Mouse (Mus musculus) heart, adult 8-10 months (tissue): ENCODE measurements around the gene 4930578C19Rik. TPM values are rescaled to one million over a fixed set of nuclear protein-coding genes. Genes with fewer than 3 reads are reported as not detected.
"Not testable (repeated sequence)": the region's sequence is repeated elsewhere in the genome, so short reads cannot be mapped to it uniquely, and the experiment has no call there.

ENCODE experiments used
- DNase-seq: peaks from one replicate; pipeline ENCODE4 v3.0.0; 2022; ENCODE audit warnings: low spot score
- total RNA-seq, 4 experiments: library from RNA; stranded (reverse); gene quantifications; 2 replicates each; pipeline ENCODE4 v1.2.4; 2022

Gene 4930578C19Rik
- total RNA-seq, result 1 to 10 TPM; 6.3 to 8.7 (median 6.5) TPM

- peak; percentile 58 for DNase-seq
These were observed at the start of gene 4930578C19Rik for GRCm38 (mm10) chrX:18461198-18461601. 4930578C19Rik (minus strand) TSS chrX:18461397.

DNA sequence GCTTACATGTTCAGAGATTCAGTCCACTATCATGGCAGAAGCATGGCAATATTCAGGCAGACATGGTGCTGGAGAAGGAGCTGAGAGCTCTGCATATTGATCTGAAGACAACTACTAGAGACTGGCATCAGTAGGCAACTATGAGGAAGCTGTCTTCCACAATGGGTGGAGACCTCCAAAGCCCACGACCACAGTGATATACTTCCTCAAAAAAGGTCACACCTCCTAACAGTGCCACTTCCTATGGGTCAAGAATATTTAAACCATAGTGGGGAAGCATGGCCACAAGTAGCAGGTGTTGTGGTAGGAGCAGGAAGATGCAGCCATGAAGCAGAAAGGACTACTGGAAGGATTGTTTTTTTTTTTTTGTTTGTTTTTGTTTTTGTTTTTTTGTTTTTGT is 6.5 kb upstream of the 4930578C19Rik start:
- no peak for DNase-seq

GRCm38 (mm10) chrX:18462879-18463278 is 1.7 kb upstream of the 4930578C19Rik start:
- no peak for DNase-seq

GRCm38 (mm10) chrX:18451559-18451958 is 9.6 kb downstream of the 4930578C19Rik start:
- no peak for DNase-seq

DNA sequence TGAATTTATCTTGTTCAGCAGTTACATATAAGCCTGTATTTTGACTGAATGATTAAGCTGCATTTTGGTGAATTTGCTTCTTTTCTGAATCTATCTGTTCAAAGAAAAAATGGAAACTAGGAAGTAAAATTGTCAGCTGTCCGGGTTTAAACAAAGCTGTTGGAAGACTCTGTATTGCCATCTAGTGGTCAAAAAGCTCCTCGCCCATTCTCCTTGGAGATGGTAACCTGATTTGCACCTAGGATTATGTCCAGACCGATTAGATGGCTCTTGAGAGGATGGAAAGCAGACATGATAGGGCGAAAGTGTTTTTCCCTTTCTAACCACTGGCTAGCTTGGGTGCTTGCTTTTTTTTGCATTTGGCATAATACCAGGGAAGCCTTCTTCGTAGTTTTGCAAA is 19.1 kb downstream of the 4930578C19Rik start:
- peak; percentile 68 for DNase-seq

DNA sequence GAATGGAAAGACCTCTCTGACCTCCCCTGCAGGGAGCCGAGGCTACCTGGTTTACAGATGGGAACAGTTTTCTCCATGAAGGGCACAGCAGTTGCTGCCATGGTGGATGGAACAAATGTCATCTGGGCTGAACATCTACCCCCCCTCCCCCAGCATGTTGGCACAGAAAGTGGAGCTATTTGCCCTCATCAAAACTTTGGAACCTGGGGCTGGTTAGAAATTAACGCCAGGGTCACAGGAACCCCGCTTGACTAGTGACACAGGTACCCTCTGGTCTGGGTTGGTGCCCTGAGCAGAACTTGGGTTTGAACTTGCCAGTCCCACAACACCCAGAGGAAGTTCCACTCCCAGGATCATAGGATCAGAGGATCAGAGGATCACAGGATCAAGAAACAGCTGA is 35.7 kb downstream of the 4930578C19Rik start:
- DNase-seq, result no peak

- no peak for DNase-seq
These were observed 38.0 kb downstream of the 4930578C19Rik start for GRCm38 (mm10) chrX:18423206-18423605.

DNA sequence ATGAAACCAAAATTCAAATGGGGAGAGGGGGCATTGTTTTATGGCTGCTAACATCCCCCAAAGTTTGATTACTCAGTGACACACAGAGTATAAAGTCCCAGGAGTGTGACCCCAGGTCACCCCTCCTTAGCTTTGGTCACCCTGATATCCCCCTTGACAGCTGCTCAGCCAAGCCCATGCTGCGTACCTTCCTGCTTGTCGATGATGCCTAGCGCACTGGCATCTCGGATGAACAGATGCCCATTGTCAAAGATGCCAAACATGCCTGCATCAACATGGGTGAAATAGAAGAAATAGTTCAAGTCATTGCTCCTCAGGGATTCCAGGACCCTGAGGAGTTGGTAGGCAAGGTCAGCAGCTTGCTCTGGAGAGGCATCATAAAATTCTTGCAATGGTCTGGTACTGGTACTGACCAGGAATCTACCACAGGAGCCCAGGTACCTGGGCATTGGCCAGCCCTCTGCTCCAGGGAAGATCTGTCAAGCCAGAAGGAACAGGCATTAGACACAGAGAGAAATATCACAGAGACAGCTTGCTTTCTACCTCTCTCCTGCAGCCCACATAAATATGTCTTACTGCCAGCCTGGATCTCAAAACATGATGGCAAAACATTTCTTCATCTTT is 40.9 kb downstream of the 4930578C19Rik start:
- no peak for DNase-seq

DNA sequence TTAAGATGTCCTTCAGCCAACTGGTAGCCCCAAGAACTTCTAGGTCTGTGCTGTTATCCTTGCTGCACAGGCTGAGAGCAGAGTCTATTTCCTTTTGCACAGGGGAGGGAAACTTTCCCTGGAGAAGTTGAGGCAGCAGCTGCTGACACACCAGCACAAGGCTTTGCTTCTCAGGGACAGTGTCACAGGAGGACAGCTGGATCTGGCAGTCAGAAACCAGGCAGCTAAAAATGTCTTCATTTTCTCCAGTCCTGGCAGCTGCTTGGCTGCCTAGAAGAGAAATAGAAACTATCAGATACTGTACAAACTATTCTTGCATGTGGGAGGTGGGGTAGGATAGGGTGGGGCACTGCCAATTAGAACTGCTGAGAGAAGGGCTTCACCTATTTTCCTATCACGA is 42.2 kb downstream of the 4930578C19Rik start:
- DNase-seq, result no peak

DNA sequence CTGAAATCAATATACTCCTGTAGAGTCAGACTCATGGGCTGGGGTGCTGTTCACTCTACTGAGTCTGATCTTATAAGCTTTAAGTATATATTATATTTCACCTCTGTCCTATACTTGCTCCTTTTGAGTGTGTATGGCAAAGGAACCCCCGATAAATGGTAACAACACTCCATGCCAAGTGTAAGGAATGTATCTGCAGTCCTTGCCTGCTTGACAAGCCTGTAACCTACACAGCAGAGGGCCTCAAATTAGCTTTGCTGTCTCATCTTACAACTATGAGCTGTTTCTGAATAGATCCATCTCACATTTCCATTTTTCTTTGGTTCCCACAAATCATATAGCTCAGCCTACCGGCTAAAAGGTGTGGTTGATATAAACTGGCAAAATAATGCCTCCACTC is 46.6 kb downstream of the 4930578C19Rik start:
- DNase-seq, result no peak

DNA sequence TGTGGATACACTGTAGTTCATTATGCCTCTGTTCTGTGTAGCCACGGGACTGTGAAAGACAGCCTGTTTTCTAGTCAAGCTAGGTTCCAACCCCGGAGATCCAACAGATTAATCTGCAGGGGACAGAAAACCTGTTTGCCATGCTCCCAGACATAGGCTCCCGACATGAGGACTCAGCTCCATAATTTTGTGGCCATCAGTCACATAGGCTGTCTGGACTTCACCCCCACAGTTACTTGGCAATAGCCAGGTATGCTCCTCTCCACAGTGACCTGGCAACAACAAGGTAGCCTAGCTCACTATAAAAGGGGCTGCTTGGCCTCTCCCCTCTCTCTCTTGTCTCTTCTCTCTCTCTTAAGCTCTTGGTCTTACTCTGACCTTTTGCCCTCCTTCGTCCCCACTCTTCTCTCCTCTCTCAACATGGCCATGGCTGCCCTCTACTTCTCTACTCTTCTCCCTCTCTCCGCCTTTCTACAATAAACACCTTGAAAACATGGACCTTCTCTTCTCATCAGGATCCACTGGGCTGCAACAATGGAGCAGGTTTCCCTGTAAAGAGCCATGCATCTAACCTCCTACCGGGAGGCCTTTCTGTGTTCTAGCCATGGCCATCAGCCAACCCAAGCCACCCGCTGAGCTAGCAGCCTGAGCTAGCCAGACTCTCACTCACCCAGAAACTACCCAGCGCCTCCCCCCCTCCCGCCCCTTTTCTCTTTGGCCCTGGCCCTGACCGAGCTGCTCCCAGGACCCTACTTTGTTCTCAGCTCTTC is 49.9 kb downstream of the 4930578C19Rik start:
- no peak for DNase-seq

GRCm38 (mm10) chrX:18409598-18409997 is 51.6 kb downstream of the 4930578C19Rik start:
- no peak for DNase-seq

GRCm38 (mm10) chrX:18402296-18402695 is 58.9 kb downstream of the 4930578C19Rik start:
- DNase-seq, result no peak

GRCm38 (mm10) chrX:18396700-18397099 is 64.5 kb downstream of the 4930578C19Rik start:
- no peak for DNase-seq

DNA sequence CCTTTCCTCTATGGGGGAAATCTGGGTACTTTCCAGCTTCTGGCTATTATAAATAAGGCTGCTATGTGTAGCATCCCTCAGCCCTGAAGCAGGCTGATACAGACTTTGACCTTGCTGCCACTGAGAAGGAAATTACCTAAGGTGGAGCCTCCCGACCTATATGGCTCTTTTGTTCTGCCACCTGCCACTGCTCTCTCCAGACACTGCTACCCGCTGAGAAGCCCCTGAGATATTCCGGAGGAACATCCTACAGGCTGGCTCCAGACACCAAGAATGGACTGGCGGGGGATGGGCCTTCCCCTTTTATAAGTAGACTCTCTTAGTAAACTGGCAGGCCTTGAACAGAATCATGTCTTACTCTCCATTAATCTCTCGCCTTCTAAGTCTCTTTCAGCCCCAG is 77.0 kb downstream of the 4930578C19Rik start:
- DNase-seq, result not testable (repeated sequence)
